Mouse (Mus musculus): ENCODE measurements around the gene Rpa1.
"Not testable (repeated sequence)": the region's sequence is repeated elsewhere in the genome, so short reads cannot be mapped to it uniquely, and the experiment has no call there.

Gene Rpa1

DNA sequence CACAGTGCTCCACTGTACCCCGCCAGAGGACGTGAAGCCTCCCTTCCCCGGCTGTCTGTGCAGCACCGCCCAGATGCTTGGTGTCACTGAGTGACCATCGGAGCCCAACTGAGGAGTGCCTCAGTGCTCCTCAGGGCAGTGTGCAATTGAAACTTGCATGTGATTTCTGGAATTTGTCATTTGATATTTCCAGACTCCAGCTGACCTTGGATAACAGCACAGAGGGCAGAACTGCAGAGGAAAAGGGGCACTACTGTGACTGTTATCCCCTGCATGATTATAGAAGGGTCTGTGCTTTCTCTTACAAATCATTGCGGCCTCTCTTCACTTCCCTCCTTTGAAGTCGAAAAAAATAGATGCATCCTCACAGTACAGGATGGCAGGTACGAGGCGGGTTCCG lies 60.2 kb downstream of the Rpa1 start:
- no peak for DNase-seq (ENCODE audit: extremely low spot score)

- no peak for DNase-seq (ENCODE audit: extremely low spot score)
These were observed 61.3 kb downstream of the Rpa1 start for GRCm38 (mm10) chr11:75286868-75287267.

DNA sequence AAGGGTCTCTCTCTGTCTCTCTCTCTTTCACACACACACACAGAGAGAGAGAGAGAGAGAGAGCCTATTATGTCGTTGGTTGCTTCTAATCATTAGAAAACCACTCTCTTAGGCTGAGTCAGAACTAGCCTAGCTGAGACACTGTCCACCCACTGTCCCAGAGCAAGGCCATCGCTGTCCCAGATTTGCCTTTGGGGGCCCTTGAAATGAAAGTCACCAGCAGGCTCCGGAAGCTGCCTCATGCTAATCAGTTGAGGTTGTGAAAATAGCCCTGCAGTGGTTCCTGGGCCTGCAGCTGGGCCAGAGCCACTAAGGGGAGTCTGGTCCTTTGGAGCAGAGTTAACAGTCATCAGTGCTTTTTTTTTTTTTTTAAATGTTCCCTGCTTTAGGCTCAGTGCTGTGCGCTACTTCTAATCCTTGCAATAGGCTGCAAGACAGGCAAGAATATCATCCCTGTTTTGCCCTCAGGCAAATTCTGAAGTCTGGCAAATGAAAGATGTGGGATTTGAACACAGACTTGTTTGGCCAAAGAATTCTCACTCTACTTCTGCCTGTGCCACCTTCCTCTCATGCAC lies 62.1 kb downstream of the Rpa1 start:
- DNase-seq (ENCODE audit: extremely low spot score) = no peak

- DNase-seq (ENCODE audit: extremely low spot score) = not testable (repeated sequence)
These were observed 64.3 kb downstream of the Rpa1 start for GRCm38 (mm10) chr11:75283784-75284183.

DNA sequence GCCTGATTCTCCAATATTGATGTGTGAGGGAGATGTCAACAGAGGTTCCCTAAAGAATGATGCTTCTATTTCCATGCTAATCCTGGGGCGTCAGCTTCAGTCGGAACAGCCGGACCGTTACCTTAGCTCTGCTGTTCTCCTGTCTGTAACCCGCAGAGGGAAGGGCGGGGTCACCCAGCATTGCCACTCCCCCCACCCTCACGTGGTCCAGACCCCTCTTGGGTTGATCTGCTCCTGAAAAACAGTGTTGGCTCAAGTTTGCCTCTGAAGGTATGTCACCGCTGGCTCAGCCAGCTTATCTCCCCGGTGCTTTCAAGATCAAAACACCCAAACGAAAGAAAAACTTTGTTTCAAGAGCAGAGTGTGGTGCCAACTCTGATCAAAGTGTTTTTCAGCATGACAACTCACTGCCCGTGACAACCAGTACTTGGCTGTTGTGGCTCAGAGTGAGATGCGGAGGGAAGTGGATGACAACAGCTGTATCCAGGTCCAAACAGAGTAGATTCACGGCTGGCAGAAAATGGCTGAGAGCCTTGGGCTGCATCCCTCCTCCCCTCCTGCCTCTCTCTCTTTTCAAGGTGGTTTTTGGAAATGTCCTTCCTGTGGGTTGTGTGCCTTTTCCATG lies 65.5 kb downstream of the Rpa1 start:
- no peak for DNase-seq (ENCODE audit: extremely low spot score)

- DNase-seq (ENCODE audit: extremely low spot score) = no peak
These were observed 66.5 kb downstream of the Rpa1 start for GRCm38 (mm10) chr11:75281380-75282256.

DNA sequence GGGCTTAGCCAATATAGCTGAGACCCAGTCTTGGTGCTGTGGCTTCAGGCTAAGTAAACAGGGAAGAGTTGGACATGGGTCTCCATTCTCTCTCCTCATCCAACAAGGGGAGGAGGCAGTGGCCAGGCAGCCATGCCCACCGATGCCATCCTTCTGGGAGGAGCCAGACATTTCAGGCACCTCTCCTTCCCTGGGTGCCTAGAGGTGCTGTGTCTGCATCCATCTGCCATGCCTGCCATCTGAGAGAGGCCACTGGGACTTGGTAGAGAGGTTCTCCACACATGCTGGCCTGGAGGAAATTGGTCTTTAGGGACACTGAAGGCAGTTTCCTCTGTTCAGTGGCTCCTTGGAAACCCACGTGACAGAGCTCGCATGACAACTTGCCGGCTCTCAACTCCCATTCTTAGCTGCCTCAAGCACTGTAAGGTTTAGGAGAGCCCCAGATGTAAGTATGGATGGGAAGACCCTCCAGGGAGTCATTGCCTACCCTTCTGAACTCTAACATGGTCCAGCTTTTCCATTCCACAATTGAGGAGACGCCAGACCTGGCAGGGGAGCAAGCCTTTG lies 67.6 kb downstream of the Rpa1 start:
- no peak for DNase-seq (ENCODE audit: extremely low spot score)

GRCm38 (mm10) chr11:75280066-75280410 lies 68.1 kb downstream of the Rpa1 start:
- no peak for DNase-seq (ENCODE audit: extremely low spot score)

GRCm38 (mm10) chr11:75279342-75280065 lies 68.6 kb downstream of the Rpa1 start:
- DNase-seq (ENCODE audit: extremely low spot score) = peak; percentile 76

- DNase-seq (ENCODE audit: extremely low spot score) = no peak
These were observed 69.1 kb downstream of the Rpa1 start for GRCm38 (mm10) chr11:75279013-75279341.

GRCm38 (mm10) chr11:75278115-75278514 lies 70.0 kb downstream of the Rpa1 start:
- no peak for DNase-seq (ENCODE audit: extremely low spot score)

DNA sequence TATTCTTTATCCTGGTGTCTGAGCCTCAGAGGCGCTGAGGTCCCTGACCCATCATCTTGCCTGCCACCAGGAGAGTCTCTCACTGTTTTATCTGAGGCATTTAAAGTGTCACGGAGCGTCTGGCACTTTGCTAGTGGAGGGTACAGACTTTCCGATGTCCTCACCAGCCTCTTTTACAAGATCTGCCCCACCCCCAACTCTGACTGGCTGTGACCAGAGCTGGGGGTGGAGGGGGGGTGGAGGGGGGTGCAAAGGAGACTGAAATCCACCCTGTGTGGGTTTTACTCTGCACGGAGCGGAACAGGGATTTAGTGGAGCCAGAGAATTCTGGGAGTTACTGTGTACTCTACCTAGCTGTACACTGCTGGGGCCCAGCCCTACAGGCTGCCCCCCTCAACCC lies 73.1 kb downstream of the Rpa1 start:
- DNase-seq (ENCODE audit: extremely low spot score) = no peak

DNA sequence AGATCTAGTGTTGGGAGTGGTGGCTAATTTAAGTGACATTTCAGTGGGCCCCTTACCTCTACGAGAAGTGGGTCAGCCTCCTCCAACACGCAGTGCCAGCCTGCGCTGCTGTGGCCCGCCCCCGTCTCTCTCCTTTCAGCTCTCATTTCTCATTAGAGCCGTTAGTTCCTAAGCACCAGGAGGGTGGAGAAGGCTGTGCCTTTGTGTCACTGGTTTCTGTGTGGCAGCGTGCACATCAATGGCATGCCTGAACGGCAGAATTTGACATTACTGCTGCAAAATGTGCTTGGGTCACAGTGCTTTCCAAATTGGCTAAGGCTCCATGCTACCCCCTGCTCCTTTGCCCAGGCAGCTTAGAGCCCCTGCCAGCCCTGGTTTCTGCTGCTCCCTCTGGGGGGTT lies 74.7 kb downstream of the Rpa1 start:
- no peak for DNase-seq (ENCODE audit: extremely low spot score)

DNA sequence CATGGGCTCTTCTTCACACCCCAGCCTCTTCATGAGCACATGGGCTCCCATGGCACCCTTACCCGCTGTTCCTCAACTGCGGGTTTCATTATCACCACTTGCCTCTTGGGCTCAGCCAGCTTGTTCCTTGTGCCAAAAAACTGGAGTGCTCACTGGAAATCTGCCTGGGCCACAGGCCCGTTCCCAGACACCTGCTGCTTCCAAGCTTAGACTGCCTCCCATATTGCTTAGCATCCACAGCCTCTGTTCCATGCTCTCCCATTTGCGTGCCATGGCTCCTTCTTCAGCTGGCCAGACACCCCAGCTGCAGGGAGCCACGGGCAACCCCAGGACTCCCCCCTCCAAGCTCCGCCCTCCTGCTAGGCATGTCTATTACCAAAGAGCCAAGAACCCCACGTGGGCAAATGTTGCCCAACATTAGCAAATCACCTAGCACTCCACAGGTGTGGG lies 77.1 kb downstream of the Rpa1 start:
- DNase-seq (ENCODE audit: extremely low spot score) = no peak

DNA sequence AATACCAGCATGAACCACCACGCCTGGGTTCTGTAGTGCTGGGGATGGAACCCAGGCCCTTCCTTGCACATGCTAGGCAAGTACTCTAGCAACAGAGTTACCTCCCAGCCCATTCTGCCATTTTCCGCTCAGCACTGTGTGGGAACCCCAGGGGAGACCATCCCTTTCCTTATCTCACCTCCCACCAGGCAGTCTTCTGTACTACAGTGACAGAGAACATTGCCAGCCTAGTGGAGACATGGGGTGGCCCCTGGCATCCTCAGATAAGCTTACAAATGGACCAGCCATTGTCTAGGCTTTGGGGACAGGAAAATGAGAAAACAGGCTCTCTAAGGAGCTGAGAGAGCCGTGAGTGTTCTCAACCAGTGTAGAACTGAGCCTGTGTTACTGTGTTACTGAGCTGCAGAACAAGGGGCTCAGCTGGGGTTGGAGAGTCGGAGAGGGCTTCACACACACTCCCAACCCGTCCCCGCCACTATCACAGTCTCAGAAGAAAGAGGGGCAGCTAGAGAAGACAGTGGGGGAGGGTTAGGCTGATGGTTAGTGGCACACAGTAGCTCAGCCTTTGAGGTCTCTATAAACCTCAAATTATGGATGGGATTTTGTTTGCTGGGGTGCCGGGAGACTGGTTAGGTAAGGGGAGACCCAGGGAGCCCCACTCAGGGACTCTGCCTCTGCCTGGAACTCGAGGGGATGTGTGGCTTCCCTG lies 77.7 kb downstream of the Rpa1 start:
- DNase-seq (ENCODE audit: extremely low spot score) = no peak

GRCm38 (mm10) chr11:75269213-75269612 lies 78.9 kb downstream of the Rpa1 start:
- no peak for DNase-seq (ENCODE audit: extremely low spot score)

- no peak for DNase-seq (ENCODE audit: extremely low spot score)
These were observed 79.6 kb downstream of the Rpa1 start for GRCm38 (mm10) chr11:75268492-75268891.

DNA sequence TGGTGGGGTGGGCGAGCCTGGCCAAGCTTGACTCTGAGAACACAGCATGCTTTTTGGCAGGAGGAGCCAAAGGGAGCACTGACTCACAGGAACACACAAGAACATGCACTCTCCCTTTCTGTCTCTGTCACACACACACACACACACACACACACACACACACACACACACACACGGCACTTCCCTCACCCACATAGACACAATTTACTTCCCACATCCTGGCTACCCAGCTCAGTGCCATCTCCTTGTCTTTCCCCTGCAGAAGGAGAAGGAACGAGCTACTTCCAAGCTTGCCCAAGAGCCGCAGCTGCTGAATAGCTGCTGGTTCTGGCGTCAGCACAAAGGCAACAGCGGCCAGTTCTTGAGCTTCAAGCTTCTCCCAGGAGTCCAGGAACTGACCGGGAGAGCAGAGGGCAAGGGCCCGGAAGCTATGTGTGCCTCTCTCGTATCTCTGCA lies 80.3 kb downstream of the Rpa1 start:
- no peak for DNase-seq (ENCODE audit: extremely low spot score)

GRCm38 (mm10) chr11:75265545-75265944 lies 82.6 kb downstream of the Rpa1 start:
- DNase-seq (ENCODE audit: extremely low spot score) = no peak

GRCm38 (mm10) chr11:75264550-75264949 lies 83.6 kb downstream of the Rpa1 start:
- DNase-seq (ENCODE audit: extremely low spot score) = no peak

- DNase-seq (ENCODE audit: extremely low spot score) = no peak
These were observed 84.2 kb downstream of the Rpa1 start for GRCm38 (mm10) chr11:75263964-75264312.
